Mouse (Mus musculus) testis, adult 2 months (tissue): ENCODE measurements at regions not wholly inside any gene's neighbourhood (a gene's known extent, or its start where the extent isn't known, plus 50 kb on each side); places are given as distances from the start of the nearest gene placed in this dataset.

ENCODE experiments used
- H3K27ac ChIP-seq: fragments of 200-500 bp; 2 replicates; pipeline ENCODE4 v1.5.1; 2012; ENCODE audit warnings: low read depth, low read length; ENCODE audit not compliant: control insufficient read depth, insufficient read depth
- H3K27me3 ChIP-seq: fragments of 200-500 bp; 2 replicates; pipeline ENCODE4 v1.6.1; 2012; ENCODE audit warnings: mild to moderate bottlenecking, low read length, moderate library complexity; ENCODE audit not compliant: control insufficient read depth, insufficient read depth
- H3K36me3 ChIP-seq: fragments of 200-500 bp; 2 replicates; pipeline ENCODE4 v1.6.1; 2012; ENCODE audit warnings: mild to moderate bottlenecking, low read length; ENCODE audit not compliant: control insufficient read depth, insufficient read depth
- H3K4me1 ChIP-seq: fragments of 200-500 bp; 2 replicates; pipeline ENCODE4 v1.6.1; 2012; ENCODE audit warnings: low read length; ENCODE audit not compliant: control insufficient read depth, insufficient read depth
- H3K4me3 ChIP-seq: fragments of 200-500 bp; 2 replicates; pipeline ENCODE4 v1.5.1; 2012; ENCODE audit warnings: low read depth, mild to moderate bottlenecking, low read length, moderate library complexity, mixed read lengths; ENCODE audit not compliant: control insufficient read depth
- CTCF ChIP-seq: fragments of 200-500 bp; IDR thresholded peaks from 2 replicates; pipeline ENCODE4 v1.5.1; 2012; ENCODE audit warnings: low read depth, mild to moderate bottlenecking, inconsistent platforms, low read length, moderate library complexity; ENCODE audit not compliant: control insufficient read depth, insufficient read depth, insufficient replicate concordance
- POLR2A ChIP-seq: fragments of 200-500 bp; IDR thresholded peaks from 2 replicates; pipeline ENCODE4 v1.6.1; 2012; ENCODE audit warnings: low read depth, mild to moderate bottlenecking, inconsistent platforms, low read length, moderate library complexity; ENCODE audit not compliant: control insufficient read depth

DNA sequence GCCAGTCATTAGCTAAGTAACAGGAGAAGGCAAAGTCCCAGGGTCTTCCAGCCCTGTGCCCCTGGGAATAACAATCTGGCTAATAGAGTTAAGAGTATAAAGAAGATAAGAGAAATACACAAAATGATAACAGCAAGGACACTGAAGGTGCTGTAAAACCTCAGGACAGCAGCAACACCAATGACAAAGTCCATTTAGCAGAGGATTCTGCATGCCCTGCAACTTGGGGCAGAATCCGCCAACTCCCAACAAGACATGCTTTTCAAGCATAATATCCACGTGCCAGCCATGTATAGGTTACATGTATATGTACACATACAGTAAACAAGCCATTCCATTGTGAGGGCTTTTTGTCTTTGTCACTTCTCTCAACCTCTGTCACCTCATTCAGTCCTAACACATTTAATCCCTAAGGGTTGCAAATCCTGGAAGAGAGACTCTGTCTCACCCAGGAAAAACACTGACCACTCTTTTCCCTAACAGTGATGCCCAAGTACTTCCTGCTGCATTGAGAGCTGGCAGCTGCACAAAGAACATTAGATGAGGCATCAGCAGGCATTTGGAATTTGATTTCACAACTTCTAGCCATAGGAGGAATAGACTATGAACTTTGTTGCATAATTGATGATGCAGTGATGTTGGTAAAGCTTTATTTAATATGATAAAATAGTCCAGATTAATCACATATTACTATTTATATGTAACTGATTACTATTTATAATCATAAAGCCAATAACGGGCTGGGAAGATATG is 105.8 kb upstream of the Slc4a7 start:
- Histone ChIP-seq H3K4me3 (no peak overlapping the region), H3K4me1 (no peaks in the 10 kb centered on the region), H3K27ac (no peak overlapping the region), H3K36me3 (no peaks in the 10 kb centered on the region), H3K27me3 (no peaks in the 10 kb centered on the region)
- TF ChIP-seq CTCF (no peak), POLR2A (no peak)

DNA sequence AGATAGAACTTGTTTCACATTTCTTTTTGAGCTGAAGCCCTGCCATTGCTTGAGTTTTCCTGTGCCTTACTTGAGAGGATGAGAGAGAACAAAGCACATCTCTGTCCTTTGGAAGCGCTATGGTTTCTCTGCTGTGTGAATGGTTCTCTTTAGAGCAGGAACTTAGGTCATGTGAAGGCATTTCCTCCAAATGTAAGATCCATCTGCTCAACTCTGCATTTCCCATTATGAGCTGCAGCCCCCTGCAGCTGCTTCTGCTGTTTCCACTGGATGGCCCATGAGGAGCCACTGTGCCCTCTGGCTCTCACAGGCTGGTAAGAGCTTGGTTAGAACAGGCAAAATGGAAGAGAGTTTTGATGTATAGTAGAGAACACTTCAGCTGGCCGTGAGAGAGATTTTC is 102.5 kb upstream of the Slc4a7 start:
- H3K36me3 ChIP-seq: no peaks in the 10 kb centered on the region
- TF ChIP-seq POLR2A: no peak
- no peak for TF ChIP-seq CTCF
- no peaks in the 10 kb centered on the region for H3K4me1 ChIP-seq
- H3K27ac ChIP-seq: no peak overlapping the region; the same call in 1 of the 2 replicates
- H3K4me3 ChIP-seq: no peak overlapping the region
- H3K27me3 ChIP-seq: no peaks in the 10 kb centered on the region

- TF ChIP-seq CTCF: no peak
- no peak for TF ChIP-seq POLR2A
- no peak overlapping the region for H3K4me3 ChIP-seq
- H3K27ac ChIP-seq: no peak overlapping the region; the same call in 1 of the 2 replicates
- H3K4me1 ChIP-seq: no peaks in the 10 kb centered on the region
- H3K36me3 ChIP-seq: no peaks in the 10 kb centered on the region
- no peaks in the 10 kb centered on the region for H3K27me3 ChIP-seq
These were observed 102.1 kb upstream of the Slc4a7 start for GRCm38 (mm10) chr14:14599990-14600389.

- Histone ChIP-seq H3K27me3 (no peaks in the 10 kb centered on the region), H3K4me3 (no peak overlapping the region), H3K4me1 (no peaks in the 10 kb centered on the region), H3K36me3 (no peaks in the 10 kb centered on the region), H3K27ac (no peak overlapping the region)
- TF ChIP-seq CTCF: no peak
- no peak for TF ChIP-seq POLR2A
These were observed 98.6 kb upstream of the Slc4a7 start for GRCm38 (mm10) chr14:14603439-14603838.

- no peak overlapping the region for H3K27ac ChIP-seq
- TF ChIP-seq POLR2A (no peak), CTCF (no peak)
- H3K36me3 ChIP-seq: no peaks in the 10 kb centered on the region
- no peak overlapping the region for H3K4me3 ChIP-seq
- H3K4me1 ChIP-seq: no peaks in the 10 kb centered on the region
- H3K27me3 ChIP-seq: no peaks in the 10 kb centered on the region
These were observed 95.0 kb upstream of the Slc4a7 start for GRCm38 (mm10) chr14:14607074-14607473.

- no peaks in the 10 kb centered on the region for H3K27me3 ChIP-seq
- H3K36me3 ChIP-seq: no peaks in the 10 kb centered on the region
- H3K27ac ChIP-seq: no peak overlapping the region; the same call in 1 of the 2 replicates
- H3K4me1 ChIP-seq: no peaks in the 10 kb centered on the region
- H3K4me3 ChIP-seq: no peak overlapping the region
- TF ChIP-seq CTCF (no peak), POLR2A (no peak)
These were observed 89.8 kb upstream of the Slc4a7 start for GRCm38 (mm10) chr14:14612245-14612644.

- no peak overlapping the region for H3K4me3 ChIP-seq
- H3K27me3 ChIP-seq: no peaks in the 10 kb centered on the region
- no peaks in the 10 kb centered on the region for H3K36me3 ChIP-seq
- H3K27ac ChIP-seq: no peak overlapping the region
- TF ChIP-seq POLR2A (no peak), CTCF (no peak)
- no peaks in the 10 kb centered on the region for H3K4me1 ChIP-seq
These were observed 81.8 kb upstream of the Slc4a7 start for GRCm38 (mm10) chr14:14620316-14620715.

- no peaks in the 10 kb centered on the region for H3K36me3 ChIP-seq
- TF ChIP-seq CTCF (no peak), POLR2A (no peak)
- peaks cover 10% of the 10 kb centered on the region for H3K4me1 ChIP-seq
- no peak overlapping the region for H3K27ac ChIP-seq
- no peak overlapping the region for H3K4me3 ChIP-seq
- no peaks in the 10 kb centered on the region for H3K27me3 ChIP-seq
These were observed 73.4 kb upstream of the Slc4a7 start for GRCm38 (mm10) chr14:14628673-14629072.

DNA sequence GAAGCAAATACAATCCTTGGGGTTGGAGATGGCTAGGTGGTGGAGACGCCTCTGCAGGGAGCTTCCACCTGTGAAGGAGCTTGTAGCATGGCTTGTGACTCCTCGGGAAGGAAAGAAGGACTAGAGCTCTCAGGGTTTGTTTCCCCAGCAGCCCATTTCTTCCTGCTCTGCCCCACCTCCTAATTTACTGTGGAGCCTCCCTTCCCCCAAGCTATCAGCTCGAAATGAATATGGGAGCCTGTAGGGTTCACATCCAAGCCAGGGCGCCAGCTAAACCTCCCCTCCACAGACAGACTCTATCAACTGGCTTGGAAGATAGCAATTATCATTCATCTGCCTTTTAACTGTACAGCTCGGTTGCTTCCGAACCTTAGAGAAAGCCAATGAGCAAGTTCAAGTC is 70.3 kb upstream of the Slc4a7 start:
- no peak overlapping the region for H3K27ac ChIP-seq
- H3K4me3 ChIP-seq: no peak overlapping the region
- no peaks in the 10 kb centered on the region for H3K36me3 ChIP-seq
- no peaks in the 10 kb centered on the region for H3K27me3 ChIP-seq
- H3K4me1 ChIP-seq: peaks cover 11% of the 10 kb centered on the region
- TF ChIP-seq POLR2A (no peak), CTCF (no peak)
